Mouse (Mus musculus): ENCODE data around the gene Hsf4. TPM values are rescaled to one million over a fixed set of nuclear protein-coding genes. Genes with fewer than 3 reads are reported as not detected.

Hsf4 gene
- total and polyA plus RNA-seq, 2 experiments from 2014 or later = 0.34 TPM; not detected in 1

DNA sequence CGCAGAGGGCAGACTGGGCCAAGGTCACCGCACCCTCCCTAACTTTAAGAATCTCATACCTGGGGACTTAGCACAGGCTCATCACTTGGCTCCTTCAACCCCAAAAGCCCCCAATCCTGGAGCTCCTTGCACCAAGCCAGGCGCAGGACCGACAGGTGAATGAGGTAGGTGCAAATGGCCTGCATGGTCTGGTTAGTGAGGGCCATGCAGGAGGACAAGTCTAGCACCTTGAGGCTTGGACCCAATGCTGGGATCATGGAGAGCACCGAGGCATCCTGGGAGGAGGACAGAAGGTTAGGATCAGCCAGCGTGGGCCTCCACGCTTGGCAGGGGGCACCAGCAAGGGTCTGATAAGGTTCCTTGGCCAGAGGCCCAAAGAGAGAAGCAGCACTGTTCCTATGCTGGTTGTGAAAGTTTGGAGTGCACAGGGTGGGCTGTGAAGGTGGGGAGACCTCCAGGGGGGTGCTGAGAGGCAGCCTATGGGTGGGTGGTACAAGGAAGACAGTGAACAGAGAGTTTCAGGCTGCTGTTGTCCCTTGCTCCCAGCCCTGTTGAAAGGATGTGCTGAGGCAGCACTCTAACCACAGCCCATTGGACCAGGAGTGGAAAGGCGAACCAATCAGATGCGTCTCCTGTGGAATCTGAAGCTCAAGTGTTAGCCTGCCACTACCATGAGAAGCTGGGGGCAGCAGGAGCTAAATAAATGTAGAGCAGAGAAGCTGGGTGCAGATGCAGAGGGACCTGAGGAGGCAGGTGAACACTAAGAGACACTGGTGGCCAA lies 44.2 kb downstream of the Hsf4 start:
- TF ChIP-seq CTCF (IDR thresholded peaks at IDR 0.05; ENCODE audit: low read depth) (no peak), EP300 (IDR thresholded peaks at IDR 0.05; ENCODE audit: low read depth) (no peak)
- Histone ChIP-seq H3K9ac (replicated peaks; ENCODE audit: low read depth, low read length) (no peak overlapping the region), H3K4me2 (ENCODE audit: low read depth, low read length) (no peak overlapping the region), H3K36me3 (replicated peaks; ENCODE audit: control insufficient read depth, insufficient read depth, low read length) (peaks cover 43% of the 10 kb centered on the region), H3K4me1 (ENCODE audit: control insufficient read depth, insufficient read depth) (peaks cover 29% of the 10 kb centered on the region), H3K9me3 (replicated peaks; ENCODE audit: control insufficient read depth, low read length) (no peaks in the 10 kb centered on the region), H3K4me3 (ENCODE audit: low read depth, low read length) (no peak overlapping the region), H3K27ac (ENCODE audit: low read depth) (no peak overlapping the region), H3K27me3 (ENCODE audit: control insufficient read depth, insufficient read depth, low read length) (no peaks in the 10 kb centered on the region)
- no peak for DNase-seq (ENCODE audit: low spot score)
- 0 out of 2 replicates have a peak, but pooled peaks have one; percentile 38 for ATAC-seq (ENCODE audit: insufficient read depth, low read depth)
- WGBS = 57% methylated on average over 9 of the region's 9 CpGs

DNA sequence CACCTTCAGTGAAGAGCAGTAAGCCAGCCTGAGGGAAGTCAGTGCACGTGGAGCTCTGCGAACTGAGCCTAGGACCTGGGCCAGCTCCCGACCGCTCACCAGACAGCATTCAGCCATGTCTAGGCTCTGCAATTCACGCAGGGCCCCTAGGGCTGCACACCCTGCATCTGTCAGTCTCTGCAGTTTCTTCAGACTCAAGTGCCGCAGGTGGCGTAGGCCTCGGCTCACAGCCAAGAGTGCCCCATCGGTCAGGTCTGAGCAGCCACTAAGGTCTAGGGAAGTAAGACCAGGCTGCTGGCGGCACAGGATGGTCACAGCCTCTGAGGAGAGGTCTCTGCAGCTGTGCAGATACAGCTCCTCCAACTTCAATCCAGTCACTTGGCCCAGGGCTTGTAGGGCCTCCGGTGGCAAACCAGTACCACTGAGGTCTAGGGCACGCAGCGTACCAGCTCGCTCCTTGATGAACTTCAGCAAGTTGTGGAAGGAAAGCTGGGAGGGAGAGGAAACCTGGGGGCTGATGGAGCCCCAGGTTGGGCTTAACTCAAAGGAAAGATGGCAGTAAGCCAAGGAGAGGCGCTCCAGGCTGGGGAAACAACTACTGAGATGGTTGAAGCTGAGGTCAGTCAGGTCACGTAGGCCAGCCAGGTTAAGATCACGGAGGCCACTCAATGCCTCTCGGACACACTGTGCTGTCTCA lies 45.6 kb downstream of the Hsf4 start:
- peaks cover 29% of the 10 kb centered on the region for H3K4me1 ChIP-seq (ENCODE audit: control insufficient read depth, insufficient read depth)
- peaks cover 44% of the 10 kb centered on the region for H3K36me3 ChIP-seq (replicated peaks; ENCODE audit: control insufficient read depth, insufficient read depth, low read length)
- no peak for DNase-seq (ENCODE audit: low spot score)
- WGBS = 74% methylated on average over 18 of the region's 18 CpGs
- no peak for TF ChIP-seq EP300 (IDR thresholded peaks at IDR 0.05; ENCODE audit: low read depth)
- TF ChIP-seq CTCF (IDR thresholded peaks at IDR 0.05; ENCODE audit: low read depth) = no peak
- no peak overlapping the region for H3K4me3 ChIP-seq (ENCODE audit: low read depth, low read length)
- H3K9me3 ChIP-seq (replicated peaks; ENCODE audit: control insufficient read depth, low read length) = no peaks in the 10 kb centered on the region
- no peak for ATAC-seq (ENCODE audit: insufficient read depth, low read depth)
- H3K27me3 ChIP-seq (ENCODE audit: control insufficient read depth, insufficient read depth, low read length) = no peaks in the 10 kb centered on the region
- H3K4me2 ChIP-seq (ENCODE audit: low read depth, low read length) = no peak overlapping the region
- no peak overlapping the region for H3K9ac ChIP-seq (replicated peaks; ENCODE audit: low read depth, low read length)
- H3K27ac ChIP-seq (ENCODE audit: low read depth) = no peak overlapping the region

DNA sequence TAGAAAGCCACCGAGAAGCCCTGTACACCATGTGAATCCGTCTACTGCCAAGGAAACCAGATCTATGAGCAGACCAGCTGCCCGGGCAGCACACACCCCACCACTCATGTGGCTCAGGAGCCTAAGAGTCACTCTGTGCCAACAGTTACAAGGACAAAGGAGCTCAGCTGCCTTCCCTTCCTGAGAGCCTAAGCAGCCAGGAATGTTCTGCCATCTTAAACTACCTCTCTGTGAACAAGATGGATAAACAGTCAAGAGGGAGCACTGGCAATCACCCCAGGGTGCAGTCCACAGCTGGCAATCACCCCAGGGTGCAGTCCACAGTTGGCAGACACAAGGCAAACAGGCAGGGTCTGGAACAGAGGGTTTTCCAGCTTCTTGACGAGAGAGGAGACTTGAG lies 48.3 kb downstream of the Hsf4 start:
- TF ChIP-seq EP300 (IDR thresholded peaks at IDR 0.05; ENCODE audit: low read depth) = no peak
- TF ChIP-seq CTCF (IDR thresholded peaks at IDR 0.05; ENCODE audit: low read depth) = no peak
- H3K27me3 ChIP-seq (ENCODE audit: control insufficient read depth, insufficient read depth, low read length) = no peaks in the 10 kb centered on the region
- H3K9ac ChIP-seq (replicated peaks; ENCODE audit: low read depth, low read length) = no peak overlapping the region
- no peaks in the 10 kb centered on the region for H3K9me3 ChIP-seq (replicated peaks; ENCODE audit: control insufficient read depth, low read length)
- peak overlapping the region; percentile 54 for H3K27ac ChIP-seq (ENCODE audit: low read depth)
- H3K4me2 ChIP-seq (ENCODE audit: low read depth, low read length) = no peak overlapping the region
- H3K36me3 ChIP-seq (replicated peaks; ENCODE audit: control insufficient read depth, insufficient read depth, low read length) = peaks cover 51% of the 10 kb centered on the region
- H3K4me1 ChIP-seq (ENCODE audit: control insufficient read depth, insufficient read depth) = peaks cover 29% of the 10 kb centered on the region
- DNase-seq (ENCODE audit: low spot score) (no peak), ATAC-seq (ENCODE audit: insufficient read depth, low read depth) (0 out of 2 replicates have a peak, but pooled peaks have one; percentile 31)
- no peak overlapping the region for H3K4me3 ChIP-seq (ENCODE audit: low read depth, low read length)
- WGBS = 72% methylated on average over 4 of the region's 4 CpGs

DNA sequence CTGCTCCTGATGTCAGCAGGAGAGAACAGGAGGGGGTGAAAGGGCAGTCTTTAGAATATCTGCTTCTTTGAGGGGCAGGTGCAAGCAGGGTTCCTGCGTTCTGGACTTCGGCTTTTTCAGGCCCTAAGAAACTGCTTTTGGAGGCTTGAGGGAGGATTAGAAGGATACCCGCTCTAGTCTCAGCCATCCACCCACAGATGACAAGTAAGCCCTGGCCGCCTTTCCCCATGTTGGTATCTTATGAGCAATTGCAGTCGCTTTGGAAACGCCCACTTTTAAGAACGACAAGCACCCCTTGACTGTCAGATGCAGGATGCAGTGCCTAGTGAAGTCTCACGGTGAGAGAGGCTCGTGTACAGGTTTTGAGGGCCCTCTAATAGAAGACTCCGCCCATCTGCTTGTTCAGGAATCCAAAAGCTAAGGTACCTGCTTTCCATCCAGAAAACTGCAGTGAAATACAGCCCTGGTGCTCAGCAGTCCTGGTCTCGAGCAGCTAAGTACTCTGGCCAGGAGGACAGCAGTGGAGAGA lies 49.1 kb downstream of the Hsf4 start:
- no peak for TF ChIP-seq EP300 (IDR thresholded peaks at IDR 0.05; ENCODE audit: low read depth)
- TF ChIP-seq CTCF (IDR thresholded peaks at IDR 0.05; ENCODE audit: low read depth) = no peak
- 75% methylated on average over 11 of the region's 11 CpGs for WGBS
- no peak for ATAC-seq (ENCODE audit: insufficient read depth, low read depth)
- no peaks in the 10 kb centered on the region for H3K27me3 ChIP-seq (ENCODE audit: control insufficient read depth, insufficient read depth, low read length)
- H3K4me1 ChIP-seq (ENCODE audit: control insufficient read depth, insufficient read depth) = peaks cover 22% of the 10 kb centered on the region
- peaks cover 44% of the 10 kb centered on the region for H3K36me3 ChIP-seq (replicated peaks; ENCODE audit: control insufficient read depth, insufficient read depth, low read length)
- DNase-seq (ENCODE audit: low spot score) = no peak
- no peak overlapping the region for H3K4me3 ChIP-seq (ENCODE audit: low read depth, low read length)
- H3K9ac ChIP-seq (replicated peaks; ENCODE audit: low read depth, low read length) = no peak overlapping the region
- H3K4me2 ChIP-seq (ENCODE audit: low read depth, low read length) = no peak overlapping the region
- H3K9me3 ChIP-seq (replicated peaks; ENCODE audit: control insufficient read depth, low read length) = no peaks in the 10 kb centered on the region
- peak overlapping the region; percentile 54; the same call in 1 of the 2 replicates for H3K27ac ChIP-seq (ENCODE audit: low read depth)

DNA sequence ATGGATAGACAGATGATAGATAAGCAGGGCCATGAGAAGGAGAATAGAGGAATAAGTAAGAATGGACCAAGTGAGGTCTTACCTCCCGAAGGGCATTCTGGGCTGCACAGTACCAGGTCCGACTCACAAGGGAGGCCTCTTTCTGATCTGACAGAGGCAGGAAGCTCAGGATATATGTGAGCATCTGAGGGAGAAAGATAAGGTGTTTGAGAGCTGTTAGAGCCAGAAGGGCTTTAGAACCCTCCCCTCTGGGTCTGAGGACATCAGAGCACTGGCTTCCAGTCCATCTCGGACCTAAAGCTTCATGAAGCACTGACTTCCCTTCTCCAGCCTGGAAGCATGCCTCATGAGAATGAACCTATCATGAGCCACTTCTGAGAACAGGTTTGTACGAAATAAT lies 53.6 kb downstream of the Hsf4 start:
- H3K36me3 ChIP-seq (replicated peaks; ENCODE audit: control insufficient read depth, insufficient read depth, low read length) = peaks cover 27% of the 10 kb centered on the region
- H3K4me2 ChIP-seq (ENCODE audit: low read depth, low read length) = no peak overlapping the region
- WGBS = 76% methylated on average over 4 of the region's 4 CpGs
- no peak for ATAC-seq (ENCODE audit: insufficient read depth, low read depth)
- peaks cover 24% of the 10 kb centered on the region for H3K4me1 ChIP-seq (ENCODE audit: control insufficient read depth, insufficient read depth)
- no peak for DNase-seq (ENCODE audit: low spot score)
- no peak overlapping the region for H3K9ac ChIP-seq (replicated peaks; ENCODE audit: low read depth, low read length)
- H3K27ac ChIP-seq (ENCODE audit: low read depth) = no peak overlapping the region
- no peak overlapping the region for H3K4me3 ChIP-seq (ENCODE audit: low read depth, low read length)
- no peaks in the 10 kb centered on the region for H3K9me3 ChIP-seq (replicated peaks; ENCODE audit: control insufficient read depth, low read length)
- no peaks in the 10 kb centered on the region for H3K27me3 ChIP-seq (ENCODE audit: control insufficient read depth, insufficient read depth, low read length)
- TF ChIP-seq CTCF (IDR thresholded peaks at IDR 0.05; ENCODE audit: low read depth) (no peak), EP300 (IDR thresholded peaks at IDR 0.05; ENCODE audit: low read depth) (no peak)

MicroRNAs encoded within 50 kb of the gene (microRNA counts, 519-probe panel; counts per million panel counts)
- microRNA mmu-miR-328 = 4,291 counts per million, percentile 54 among the panel's probes with 10 or more counts

Small RNA genes within 50 kb of the gene (microRNA-seq; reads per million reads assigned to microRNA genes)
- not detected for gene Gm27320
- gene Mir328 = 638 reads per million, percentile 75 among the genes with 10 or more reads in this experiment

Other genes with a start within 250 kb of the Hsf4 start
- not detected in 2 replicates for gene Ces3a, start 221.2 kb upstream of the Hsf4 start, total RNA-seq (2014; rRNA removed; ENCODE audit: low replicate concordance)
- not detected in 2 replicates for gene Ces3a, start 221.2 kb upstream of the Hsf4 start, polyA plus RNA-seq (2015; fragmentation: Nextera tagmentation; extraction: Ambion mirVana)
- 0.50 and 1.7 TPM in 2 replicates for gene Ces3b, start 186.0 kb upstream of the Hsf4 start, total RNA-seq (2014; rRNA removed; ENCODE audit: low replicate concordance)
- gene Ces3b, start 186.0 kb upstream of the Hsf4 start, polyA plus RNA-seq (2015; fragmentation: Nextera tagmentation; extraction: Ambion mirVana) = 0.16 and 0.34 TPM in 2 replicates
- gene Ces4a, start 138.0 kb upstream of the Hsf4 start, total RNA-seq (2014; rRNA removed; ENCODE audit: low replicate concordance) = not detected in 2 replicates
- not detected in 2 replicates for gene Ces4a, start 138.0 kb upstream of the Hsf4 start, polyA plus RNA-seq (2015; fragmentation: Nextera tagmentation; extraction: Ambion mirVana)
- gene Cbfb, start 99.1 kb upstream of the Hsf4 start, total RNA-seq (2014; rRNA removed; ENCODE audit: low replicate concordance) = 50.0 and 70.0 TPM in 2 replicates
- gene Cbfb, start 99.1 kb upstream of the Hsf4 start, polyA plus RNA-seq (2015; fragmentation: Nextera tagmentation; extraction: Ambion mirVana) = 26.8 and 27.0 TPM in 2 replicates
- 27.1 and 30.4 TPM in 2 replicates for gene D230025D16Rik, start 44.7 kb upstream of the Hsf4 start, total RNA-seq (2014; rRNA removed; ENCODE audit: low replicate concordance)
- gene D230025D16Rik, start 44.7 kb upstream of the Hsf4 start, polyA plus RNA-seq (2015; fragmentation: Nextera tagmentation; extraction: Ambion mirVana) = 14.3 and 15.2 TPM in 2 replicates
- gene B3gnt9, start 14.6 kb upstream of the Hsf4 start, total RNA-seq (2014; rRNA removed; ENCODE audit: low replicate concordance) = 6.0 and 9.7 TPM in 2 replicates
- gene B3gnt9, start 14.6 kb upstream of the Hsf4 start, polyA plus RNA-seq (2015; fragmentation: Nextera tagmentation; extraction: Ambion mirVana) = 7.3 and 7.7 TPM in 2 replicates
- gene Tradd, start 5.2 kb upstream of the Hsf4 start, total RNA-seq (2014; rRNA removed; ENCODE audit: low replicate concordance) = 9.0 and 10.4 TPM in 2 replicates
- 16.7 and 17.6 TPM in 2 replicates for gene Tradd, start 5.2 kb upstream of the Hsf4 start, polyA plus RNA-seq (2015; fragmentation: Nextera tagmentation; extraction: Ambion mirVana)
- 1.5 and 6.4 TPM in 2 replicates for gene Fbxl8, start 5.2 kb upstream of the Hsf4 start, total RNA-seq (2014; rRNA removed; ENCODE audit: low replicate concordance)
- gene Fbxl8, start 5.2 kb upstream of the Hsf4 start, polyA plus RNA-seq (2015; fragmentation: Nextera tagmentation; extraction: Ambion mirVana) = 3.6 and 4.3 TPM in 2 replicates
- 6.8 and 13.2 TPM in 2 replicates for gene Nol3, start 6.3 kb downstream of the Hsf4 start, total RNA-seq (2014; rRNA removed; ENCODE audit: low replicate concordance)
- gene Nol3, start 6.3 kb downstream of the Hsf4 start, polyA plus RNA-seq (2015; fragmentation: Nextera tagmentation; extraction: Ambion mirVana) = 9.8 and 10.0 TPM in 2 replicates
- 0.43 and 3.5 TPM in 2 replicates for gene 4931428F04Rik, start 20.1 kb downstream of the Hsf4 start, total RNA-seq (2014; rRNA removed; ENCODE audit: low replicate concordance)
- 3.3 and 3.5 TPM in 2 replicates for gene 4931428F04Rik, start 20.1 kb downstream of the Hsf4 start, polyA plus RNA-seq (2015; fragmentation: Nextera tagmentation; extraction: Ambion mirVana)
- gene Exoc3l, start 26.3 kb downstream of the Hsf4 start, total RNA-seq (2014; rRNA removed; ENCODE audit: low replicate concordance) = 6.1 and 10.6 TPM in 2 replicates
- 9.5 and 9.9 TPM in 2 replicates for gene Exoc3l, start 26.3 kb downstream of the Hsf4 start, polyA plus RNA-seq (2015; fragmentation: Nextera tagmentation; extraction: Ambion mirVana)
- gene E2f4, start 27.9 kb downstream of the Hsf4 start, total RNA-seq (2014; rRNA removed; ENCODE audit: low replicate concordance) = 19.2 and 27.9 TPM in 2 replicates
- gene E2f4, start 27.9 kb downstream of the Hsf4 start, polyA plus RNA-seq (2015; fragmentation: Nextera tagmentation; extraction: Ambion mirVana) = 21.8 and 22.6 TPM in 2 replicates
- 1.4 and 2.2 TPM in 2 replicates for gene Elmo3, start 35.8 kb downstream of the Hsf4 start, total RNA-seq (2014; rRNA removed; ENCODE audit: low replicate concordance)
- 1.6 and 1.9 TPM in 2 replicates for gene Elmo3, start 35.8 kb downstream of the Hsf4 start, polyA plus RNA-seq (2015; fragmentation: Nextera tagmentation; extraction: Ambion mirVana)
- gene Lrrc29, start 56.5 kb downstream of the Hsf4 start, total RNA-seq (2014; rRNA removed; ENCODE audit: low replicate concordance) = 4.0 and 5.8 TPM in 2 replicates
- 1.1 and 1.5 TPM in 2 replicates for gene Lrrc29, start 56.5 kb downstream of the Hsf4 start, polyA plus RNA-seq (2015; fragmentation: Nextera tagmentation; extraction: Ambion mirVana)
- 69.3 and 81.0 TPM in 2 replicates for gene Tmem208, start 56.6 kb downstream of the Hsf4 start, total RNA-seq (2014; rRNA removed; ENCODE audit: low replicate concordance)
- 66.2 and 68.9 TPM in 2 replicates for gene Tmem208, start 56.6 kb downstream of the Hsf4 start, polyA plus RNA-seq (2015; fragmentation: Nextera tagmentation; extraction: Ambion mirVana)
- 6.4 and 6.9 TPM in 2 replicates for gene Fhod1, start 78.2 kb downstream of the Hsf4 start, total RNA-seq (2014; rRNA removed; ENCODE audit: low replicate concordance)
- 0.70 and 0.72 TPM in 2 replicates for gene Fhod1, start 78.2 kb downstream of the Hsf4 start, polyA plus RNA-seq (2015; fragmentation: Nextera tagmentation; extraction: Ambion mirVana)
- gene Slc9a5, start 79.0 kb downstream of the Hsf4 start, total RNA-seq (2014; rRNA removed; ENCODE audit: low replicate concordance) = 1.2 and 3.9 TPM in 2 replicates
- gene Slc9a5, start 79.0 kb downstream of the Hsf4 start, polyA plus RNA-seq (2015; fragmentation: Nextera tagmentation; extraction: Ambion mirVana) = 0.27 and 0.41 TPM in 2 replicates
- gene Plekhg4, start 103.5 kb downstream of the Hsf4 start, total RNA-seq (2014; rRNA removed; ENCODE audit: low replicate concordance) = not detected in 2 replicates
- gene Plekhg4, start 103.5 kb downstream of the Hsf4 start, polyA plus RNA-seq (2015; fragmentation: Nextera tagmentation; extraction: Ambion mirVana) = 0.03 and 0.08 TPM in 2 replicates
- gene Kctd19, start 143.7 kb downstream of the Hsf4 start, total RNA-seq (2014; rRNA removed; ENCODE audit: low replicate concordance) = not detected in 2 replicates
- not detected in 2 replicates for gene Kctd19, start 143.7 kb downstream of the Hsf4 start, polyA plus RNA-seq (2015; fragmentation: Nextera tagmentation; extraction: Ambion mirVana)
- 0.23 TPM in 1 of 2 replicates, not detected in the other for gene Lrrc36, start 143.8 kb downstream of the Hsf4 start, total RNA-seq (2014; rRNA removed; ENCODE audit: low replicate concordance)
- gene Lrrc36, start 143.8 kb downstream of the Hsf4 start, polyA plus RNA-seq (2015; fragmentation: Nextera tagmentation; extraction: Ambion mirVana) = 0.36 and 0.56 TPM in 2 replicates
- gene Tppp3, start 201.7 kb downstream of the Hsf4 start, total RNA-seq (2014; rRNA removed; ENCODE audit: low replicate concordance) = 12.9 and 19.8 TPM in 2 replicates
- 37.8 and 42.3 TPM in 2 replicates for gene Tppp3, start 201.7 kb downstream of the Hsf4 start, polyA plus RNA-seq (2015; fragmentation: Nextera tagmentation; extraction: Ambion mirVana)
- 37.8 and 56.2 TPM in 2 replicates for gene Zdhhc1, start 227.1 kb downstream of the Hsf4 start, total RNA-seq (2014; rRNA removed; ENCODE audit: low replicate concordance)
- gene Zdhhc1, start 227.1 kb downstream of the Hsf4 start, polyA plus RNA-seq (2015; fragmentation: Nextera tagmentation; extraction: Ambion mirVana) = 19.1 TPM in 2 replicates
- gene Hsd11b2, start 249.0 kb downstream of the Hsf4 start, total RNA-seq (2014; rRNA removed; ENCODE audit: low replicate concordance) = not detected in 2 replicates
- 0.18 and 0.25 TPM in 2 replicates for gene Hsd11b2, start 249.0 kb downstream of the Hsf4 start, polyA plus RNA-seq (2015; fragmentation: Nextera tagmentation; extraction: Ambion mirVana)

Measured in heart, postnatal 0 days (tissue).